Mouse (Mus musculus) C2C12 (cell line): Measurements from ENCODE around the gene Irf9.

Source experiments
- CTCF ChIP-seq: IDR thresholded peaks from one replicate; pipeline ENCODE4 v1.5.1; 2011; ENCODE audit not compliant: control insufficient read depth, insufficient read depth, insufficient read length
- MYOG ChIP-seq: IDR thresholded peaks from one replicate; pipeline ENCODE4 v1.6.1; 2011; ENCODE audit not compliant: control insufficient read depth, insufficient read length; ENCODE audit errors: extremely low read depth

- TF ChIP-seq CTCF: peak; percentile 61
- TF ChIP-seq MYOG: no peak
Observed at GRCm38 (mm10) chr14:55603633-55604576, 534 bp downstream of the Irf9 start.
